Mouse (Mus musculus) limb, embryonic 15.5 days (tissue): ENCODE results near the gene Ehmt1. TPM values are rescaled to one million over a fixed set of nuclear protein-coding genes. Genes with fewer than 3 reads are reported as not detected.

Experiments
- ATAC-seq: fragments of 200-750 bp; cut with Nextera tagmentation; 2 replicates; pipeline ENCODE4 v1.8.0; 2017; ENCODE audit warnings: low read depth, moderate TSS enrichment; ENCODE audit not compliant: insufficient number of reproducible peaks, low FRiP score, low TSS enrichment
- H3K27ac ChIP-seq: fragments of 300-500 bp; sonication (generic); 2 replicates; pipeline ENCODE4 v1.5.1; 2015; ENCODE audit warnings: moderate library complexity, mild to moderate bottlenecking, inconsistent platforms
- H3K27me3 ChIP-seq: fragments of 300-500 bp; sonication (generic); 2 replicates; pipeline ENCODE4 v1.6.1; 2015; ENCODE audit warnings: inconsistent platforms
- H3K36me3 ChIP-seq: fragments of 300-500 bp; sonication (generic); 2 replicates; pipeline ENCODE4 v1.6.1; 2015; ENCODE audit warnings: inconsistent platforms
- H3K4me1 ChIP-seq: fragments of 300-500 bp; sonication (generic); 2 replicates; pipeline ENCODE4 v1.6.1; 2015; ENCODE audit warnings: inconsistent platforms
- H3K4me2 ChIP-seq: fragments of 300-500 bp; sonication (generic); 2 replicates; pipeline ENCODE4 v1.6.1; 2015; ENCODE audit warnings: mild to moderate bottlenecking, inconsistent platforms
- H3K4me3 ChIP-seq: fragments of 300-500 bp; sonication (generic); 2 replicates; pipeline ENCODE4 v1.5.1; 2015; ENCODE audit warnings: mild to moderate bottlenecking, inconsistent platforms
- H3K9ac ChIP-seq: fragments of 300-500 bp; sonication (generic); 2 replicates; pipeline ENCODE4 v1.6.1; 2015; ENCODE audit warnings: inconsistent platforms
- H3K9me3 ChIP-seq: fragments of 300-500 bp; sonication (generic); 2 replicates; pipeline ENCODE4 v1.6.1; 2016; ENCODE audit warnings: inconsistent platforms
- WGBS: fragments of 180-500 bp; shearing (Covaris S2); methylation state at CpG from one replicate; pipeline ENCODE4 v1.1.7; 2015; 5-methylcytosine and 5-hydroxymethylcytosine counted together
- polyA plus RNA-seq: library from polyadenylated mRNA; unstranded; fragments of >200 nt; fragmentation: Nextera tagmentation; extraction: Ambion mirVana; gene quantifications from 2 replicates; pipeline ENCODE4 v1.2.1, GENCODE M21; 2015

Ehmt1 gene
- polyA plus RNA-seq, 1 experiment from 2014 or later: 85.1 TPM

- Histone ChIP-seq H3K9ac (no peak overlapping the region), H3K4me1 (peaks cover 14% of the 10 kb centered on the region; the same call in 1 of the 2 replicates), H3K9me3 (no peaks in the 10 kb centered on the region), H3K27ac (peak overlapping the region; percentile 38; the same call in 1 of the 2 replicates), H3K36me3 (peaks cover 8% of the 10 kb centered on the region; the same call in 1 of the 2 replicates), H3K4me3 (no peak overlapping the region), H3K4me2 (no peak overlapping the region), H3K27me3 (no peaks in the 10 kb centered on the region)
- 36% methylated on average over 2 of the region's 2 CpGs for WGBS
- ATAC-seq: no peak
Measured at GRCm38 (mm10) chr2:24905653-24906155, 13.7 kb downstream of the Ehmt1 start.

GRCm38 (mm10) chr2:24904823-24905652 is 14.4 kb downstream of the Ehmt1 start:
- no peak overlapping the region for H3K4me3 ChIP-seq
- peaks cover 14% of the 10 kb centered on the region; the same call in 1 of the 2 replicates for H3K4me1 ChIP-seq
- H3K9ac ChIP-seq: no peak overlapping the region
- H3K27me3 ChIP-seq: no peaks in the 10 kb centered on the region
- no peaks in the 10 kb centered on the region for H3K9me3 ChIP-seq
- WGBS: 83% methylated on average over 11 of the region's 11 CpGs
- H3K36me3 ChIP-seq: peaks cover 4% of the 10 kb centered on the region; the same call in 1 of the 2 replicates
- no peak overlapping the region for H3K27ac ChIP-seq
- H3K4me2 ChIP-seq: no peak overlapping the region
- ATAC-seq: no peak

- Histone ChIP-seq H3K9ac (no peak overlapping the region), H3K36me3 (no peaks in the 10 kb centered on the region), H3K4me1 (peaks cover 14% of the 10 kb centered on the region; the same call in 1 of the 2 replicates), H3K4me2 (no peak overlapping the region), H3K27ac (no peak overlapping the region), H3K9me3 (no peaks in the 10 kb centered on the region), H3K4me3 (no peak overlapping the region), H3K27me3 (no peaks in the 10 kb centered on the region)
- WGBS: 80% methylated on average over 6 of the region's 6 CpGs
- no peak for ATAC-seq
Measured at GRCm38 (mm10) chr2:24902999-24903398, 16.4 kb downstream of the Ehmt1 start.

- Histone ChIP-seq H3K36me3 (no peaks in the 10 kb centered on the region), H3K4me3 (no peak overlapping the region), H3K27ac (0 out of 2 replicates have a peak overlapping the region, but pooled peaks have one; percentile 7), H3K27me3 (no peaks in the 10 kb centered on the region), H3K4me2 (no peak overlapping the region), H3K4me1 (peaks cover 14% of the 10 kb centered on the region; the same call in 1 of the 2 replicates), H3K9ac (no peak overlapping the region), H3K9me3 (no peaks in the 10 kb centered on the region)
- 52% methylated on average over 5 of the region's 5 CpGs for WGBS
- no peak for ATAC-seq
Measured at GRCm38 (mm10) chr2:24901055-24901454, 18.4 kb downstream of the Ehmt1 start.

GRCm38 (mm10) chr2:24899292-24899691 is 20.1 kb downstream of the Ehmt1 start:
- 85% methylated on average over 2 of the region's 2 CpGs for WGBS
- no peak overlapping the region for H3K4me3 ChIP-seq
- no peak overlapping the region for H3K4me2 ChIP-seq
- H3K9me3 ChIP-seq: no peaks in the 10 kb centered on the region
- ATAC-seq: no peak
- no peak overlapping the region for H3K27ac ChIP-seq
- H3K27me3 ChIP-seq: no peaks in the 10 kb centered on the region
- H3K4me1 ChIP-seq: peaks cover 7% of the 10 kb centered on the region; the same call in 1 of the 2 replicates
- H3K9ac ChIP-seq: no peak overlapping the region
- no peaks in the 10 kb centered on the region for H3K36me3 ChIP-seq

- 79% methylated on average over 4 of the region's 4 CpGs for WGBS
- no peak overlapping the region for H3K9ac ChIP-seq
- no peak overlapping the region for H3K4me3 ChIP-seq
- H3K9me3 ChIP-seq: no peaks in the 10 kb centered on the region
- no peak overlapping the region for H3K27ac ChIP-seq
- ATAC-seq: no peak
- no peak overlapping the region for H3K4me2 ChIP-seq
- no peaks in the 10 kb centered on the region for H3K27me3 ChIP-seq
- H3K36me3 ChIP-seq: no peaks in the 10 kb centered on the region
- peaks cover 7% of the 10 kb centered on the region; the same call in 1 of the 2 replicates for H3K4me1 ChIP-seq
Measured at GRCm38 (mm10) chr2:24896761-24897160, 22.7 kb downstream of the Ehmt1 start.

GRCm38 (mm10) chr2:24894211-24894610 is 25.2 kb downstream of the Ehmt1 start:
- 95% methylated on average over 1 of the region's 1 CpGs for WGBS
- Histone ChIP-seq H3K4me3 (no peak overlapping the region), H3K4me1 (peaks cover 3% of the 10 kb centered on the region; the same call in 1 of the 2 replicates), H3K4me2 (no peak overlapping the region), H3K27me3 (no peaks in the 10 kb centered on the region), H3K9ac (no peak overlapping the region), H3K27ac (no peak overlapping the region), H3K36me3 (no peaks in the 10 kb centered on the region), H3K9me3 (no peaks in the 10 kb centered on the region)
- ATAC-seq: no peak

GRCm38 (mm10) chr2:24892318-24892717 is 27.1 kb downstream of the Ehmt1 start:
- Histone ChIP-seq H3K36me3 (no peaks in the 10 kb centered on the region), H3K4me1 (peaks cover 3% of the 10 kb centered on the region; the same call in 1 of the 2 replicates), H3K9me3 (no peaks in the 10 kb centered on the region), H3K27ac (no peak overlapping the region), H3K27me3 (no peaks in the 10 kb centered on the region), H3K4me2 (no peak overlapping the region), H3K9ac (no peak overlapping the region), H3K4me3 (no peak overlapping the region)
- 84% methylated on average over 5 of the region's 5 CpGs for WGBS
- ATAC-seq: no peak

- H3K9me3 ChIP-seq: no peaks in the 10 kb centered on the region
- H3K9ac ChIP-seq: no peak overlapping the region
- peaks cover 8% of the 10 kb centered on the region for H3K36me3 ChIP-seq
- H3K4me3 ChIP-seq: no peak overlapping the region
- no peak overlapping the region for H3K4me2 ChIP-seq
- WGBS: 74% methylated on average over 6 of the region's 6 CpGs
- no peak overlapping the region for H3K27ac ChIP-seq
- no peak for ATAC-seq
- peaks cover 3% of the 10 kb centered on the region; the same call in 1 of the 2 replicates for H3K4me1 ChIP-seq
- H3K27me3 ChIP-seq: no peaks in the 10 kb centered on the region
Measured at GRCm38 (mm10) chr2:24890541-24891447, 28.6 kb downstream of the Ehmt1 start.

GRCm38 (mm10) chr2:24888895-24889294 is 30.5 kb downstream of the Ehmt1 start:
- Histone ChIP-seq H3K4me1 (peaks cover 3% of the 10 kb centered on the region; the same call in 1 of the 2 replicates), H3K36me3 (peaks cover 16% of the 10 kb centered on the region), H3K27me3 (no peaks in the 10 kb centered on the region), H3K9me3 (no peaks in the 10 kb centered on the region), H3K4me2 (no peak overlapping the region), H3K4me3 (no peak overlapping the region), H3K27ac (no peak overlapping the region), H3K9ac (no peak overlapping the region)
- no peak for ATAC-seq
- WGBS: 80% methylated on average over 5 of the region's 5 CpGs

- Histone ChIP-seq H3K4me1 (no peaks in the 10 kb centered on the region), H3K27ac (no peak overlapping the region), H3K27me3 (no peaks in the 10 kb centered on the region), H3K36me3 (peaks cover 43% of the 10 kb centered on the region), H3K4me2 (no peak overlapping the region), H3K4me3 (no peak overlapping the region), H3K9ac (no peak overlapping the region), H3K9me3 (no peaks in the 10 kb centered on the region)
- ATAC-seq: no peak
- WGBS: 84% methylated on average over 2 of the region's 2 CpGs
Measured at GRCm38 (mm10) chr2:24880686-24881085, 38.7 kb downstream of the Ehmt1 start.
